Mouse (Mus musculus) kidney, adult 2 months (tissue): ENCODE measurements around the gene Rad54l2.

Source experiments
- CTCF ChIP-seq: fragments of 200-500 bp; conservative IDR thresholded peaks from 2 replicates; pipeline ENCODE4 v1.5.1; 2011; ENCODE audit warnings: low read depth, mild to moderate bottlenecking, control low read depth, low read length, moderate library complexity, mixed read lengths; ENCODE audit not compliant: insufficient read depth, insufficient read length
- POLR2A ChIP-seq: fragments of 200-500 bp; IDR thresholded peaks from one replicate; pipeline ENCODE4 v1.6.1; 2011; ENCODE audit warnings: low read depth, low read length, control low read depth

- TF ChIP-seq CTCF = no peak
- no peak for TF ChIP-seq POLR2A
Measured at GRCm38 (mm10) chr9:106664433-106664832, 124.6 kb downstream of the Rad54l2 start.
